Mouse (Mus musculus) c-Kit-negative CD71-positive TER-119-positive erythroid progenitor cells, embryonic 14.5 days (primary cell): ENCODE results near the gene Kdsr.

Experiments
- DNase-seq: peaks from one replicate; pipeline ENCODE4 v3.0.0-alpha.2; 2013; ENCODE audit warnings: low read depth, low spot score

Kdsr gene

DNA sequence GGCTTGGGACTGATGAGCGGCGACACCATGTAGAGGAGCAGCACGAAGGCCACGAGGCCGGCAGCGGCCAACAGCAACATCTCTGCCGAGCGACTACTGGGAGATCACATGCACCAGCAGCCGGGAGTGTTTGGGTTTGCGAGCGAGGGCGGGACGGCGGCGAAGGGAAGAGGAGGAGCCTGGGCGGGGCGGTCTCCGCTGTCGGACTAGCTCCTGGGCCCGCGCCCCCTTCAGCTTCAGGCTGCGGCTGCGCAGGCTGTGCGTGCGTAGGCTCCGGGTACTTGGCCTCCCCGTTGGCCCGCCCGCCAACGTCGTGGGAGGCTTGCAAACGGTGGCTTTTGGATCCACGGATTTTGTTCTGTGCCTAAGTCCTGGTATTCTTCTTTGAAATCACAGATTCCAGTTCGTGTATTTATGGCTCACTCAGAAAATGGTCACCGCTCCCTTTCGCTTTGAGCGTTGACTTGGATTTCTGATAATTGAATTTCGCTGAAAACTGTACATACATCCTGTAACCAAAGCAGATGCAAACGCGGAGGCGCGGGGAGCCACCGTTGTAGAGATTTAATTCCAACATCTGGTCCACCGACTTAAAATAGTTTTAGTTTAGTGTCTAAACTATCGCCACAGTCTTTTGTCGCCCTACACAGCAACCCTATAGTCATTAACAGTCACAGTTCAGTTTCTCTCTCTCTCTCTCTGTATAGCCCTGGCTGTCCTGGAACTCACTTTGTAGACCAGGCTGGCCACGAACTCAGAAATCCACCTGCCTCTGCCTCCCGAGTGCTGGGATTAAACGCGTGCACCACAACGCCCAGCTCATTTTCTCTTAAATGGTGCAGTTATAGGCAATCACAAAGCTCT is at the start of gene Kdsr:
Gene Kdsr, minus strand, starts transcription at position 156 of the 864 bp plus-strand sequence.
- peak; percentile 73 for DNase-seq

DNA sequence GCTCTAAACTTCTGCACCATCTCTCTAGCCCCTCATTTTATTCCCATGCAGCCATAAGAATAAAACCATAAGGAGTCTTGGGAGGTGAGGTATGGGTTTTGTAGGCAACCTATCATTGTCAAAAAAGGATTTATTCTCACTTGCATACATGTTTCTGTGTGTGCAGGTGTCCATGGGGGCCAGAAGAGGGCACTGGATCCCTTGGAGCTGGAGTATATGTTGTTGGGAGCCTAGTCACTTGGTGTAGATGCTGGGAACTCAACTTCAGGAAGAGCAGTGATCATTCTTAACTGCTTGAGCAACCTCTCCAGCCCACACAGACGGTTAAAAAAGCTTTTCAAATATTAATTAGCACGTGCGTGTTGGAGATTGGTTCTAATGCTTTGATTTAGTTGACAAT is 40.4 kb upstream of the Kdsr start:
- DNase-seq, result no peak

DNA sequence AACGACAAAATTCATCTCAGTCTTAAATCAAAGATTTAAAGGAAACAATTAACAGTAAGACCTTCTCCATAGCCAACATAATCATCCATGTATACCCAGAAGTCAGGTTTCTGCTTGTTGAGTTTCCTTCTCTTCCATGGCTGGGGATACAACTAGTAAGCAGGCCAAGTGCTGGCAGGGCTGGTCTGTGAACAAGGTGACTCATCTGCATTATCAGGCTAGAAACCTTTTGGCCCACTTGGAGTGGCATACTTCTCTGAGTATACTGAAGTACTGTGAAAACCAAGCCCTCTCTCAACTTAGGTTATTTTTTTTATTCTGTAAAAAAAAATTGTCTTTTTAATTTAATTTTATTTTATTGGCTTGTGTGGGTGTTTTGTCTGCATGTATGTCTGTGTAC is 39.9 kb upstream of the Kdsr start:
- no peak for DNase-seq

DNA sequence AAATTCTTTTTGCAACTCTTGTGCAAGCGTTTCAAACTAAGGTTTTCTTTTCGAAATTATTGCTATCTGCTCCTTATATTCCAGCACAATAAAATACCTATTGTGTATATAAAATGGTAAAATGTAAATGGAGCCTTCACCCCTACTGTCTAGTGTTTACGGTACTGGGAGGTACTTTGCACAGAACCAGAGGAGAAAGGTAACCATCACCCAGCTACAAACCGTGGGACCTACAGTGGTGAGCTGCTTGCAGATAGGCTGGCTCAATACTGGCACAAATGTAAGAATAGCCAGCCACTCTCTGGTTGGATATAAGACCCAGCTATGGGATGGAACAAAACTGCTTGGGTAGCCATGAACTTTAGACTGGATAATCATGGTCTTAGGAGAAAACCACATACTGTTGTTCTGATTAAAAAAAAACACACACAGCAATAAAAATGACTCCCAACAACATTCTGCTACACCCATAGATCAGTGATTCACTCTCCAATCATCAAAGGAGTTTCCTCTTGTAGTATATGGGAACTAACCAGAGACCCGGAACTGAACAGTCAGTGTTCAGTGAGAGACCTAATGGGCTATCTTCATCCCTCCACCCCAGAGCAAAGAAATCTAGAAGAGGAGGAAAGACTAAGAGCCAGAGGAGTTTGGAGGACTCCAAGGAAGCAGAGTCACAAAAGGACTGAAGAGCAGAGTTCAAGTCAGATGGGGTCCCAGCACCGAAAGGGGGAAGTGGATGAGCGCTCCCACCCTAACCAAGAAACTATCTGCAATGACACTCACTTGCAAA is 37.7 kb upstream of the Kdsr start:
- DNase-seq, result no peak

DNA sequence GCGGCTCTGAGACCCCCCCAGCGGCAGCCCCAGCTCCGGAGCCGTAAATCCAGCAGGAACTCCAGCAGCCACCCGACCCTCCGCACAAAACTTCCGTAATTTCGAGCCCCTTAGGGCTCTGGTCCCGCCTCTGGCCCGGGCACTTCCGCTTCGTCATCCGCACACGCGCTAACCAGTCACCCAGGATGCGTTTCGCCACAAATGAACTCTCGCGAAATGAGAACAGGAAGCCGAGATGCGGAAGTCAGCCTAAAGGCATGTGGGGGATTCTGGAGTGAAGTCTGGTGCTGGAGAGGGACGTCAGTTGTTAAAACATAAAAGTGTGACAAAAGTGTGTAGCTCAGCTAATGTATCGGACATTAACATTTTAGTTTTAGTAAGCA is 37.0 kb upstream of the Kdsr start, which contains the start of gene Vps4b:
Gene Vps4b, minus strand, starts transcription at position 187 of the 383 bp plus-strand sequence.
- peak; percentile 88 for DNase-seq

DNA sequence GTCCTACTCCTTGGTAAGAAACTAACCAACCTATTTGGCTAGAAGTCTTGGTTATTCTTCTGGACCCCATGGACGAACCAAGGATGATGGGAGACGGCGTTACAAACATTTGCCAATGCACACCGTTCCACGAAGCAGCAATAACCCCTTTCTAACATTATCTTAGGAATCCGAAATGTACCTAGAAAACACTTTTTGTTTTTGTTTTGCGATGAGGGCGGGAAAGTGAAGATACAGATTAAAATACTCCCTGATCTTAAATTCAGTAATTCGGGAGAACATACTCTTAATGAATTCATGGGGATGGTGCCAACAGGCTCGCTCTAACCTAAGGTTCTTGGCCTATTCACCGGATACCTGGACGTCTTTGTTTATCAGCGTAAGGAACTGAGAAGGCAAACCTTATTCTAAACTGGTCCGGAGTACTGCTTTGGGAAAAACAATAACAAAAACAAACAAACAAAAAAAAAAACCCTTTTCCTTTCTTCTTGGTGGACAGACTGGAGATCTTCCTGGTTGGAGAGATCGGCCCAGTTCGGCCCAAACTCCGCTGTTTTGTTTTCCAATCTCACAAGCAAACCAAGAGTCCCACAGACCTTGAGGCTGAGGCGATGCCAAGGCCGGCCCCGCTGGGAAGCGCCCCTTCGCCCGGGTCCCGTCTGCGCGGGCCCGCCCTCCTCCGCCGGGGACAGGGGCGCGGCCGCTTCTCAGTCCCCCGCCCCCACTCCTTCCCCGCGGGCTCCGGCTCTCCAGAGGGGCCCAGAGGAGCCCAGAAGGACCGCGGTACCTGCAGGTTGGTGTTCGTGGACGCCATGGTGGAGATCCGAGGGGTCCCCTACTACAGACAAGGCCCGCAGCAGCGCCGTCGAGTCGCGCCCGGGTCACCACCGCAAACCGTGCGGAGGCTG is 36.4 kb upstream of the Kdsr start:
- peak; percentile 36 for DNase-seq

DNA sequence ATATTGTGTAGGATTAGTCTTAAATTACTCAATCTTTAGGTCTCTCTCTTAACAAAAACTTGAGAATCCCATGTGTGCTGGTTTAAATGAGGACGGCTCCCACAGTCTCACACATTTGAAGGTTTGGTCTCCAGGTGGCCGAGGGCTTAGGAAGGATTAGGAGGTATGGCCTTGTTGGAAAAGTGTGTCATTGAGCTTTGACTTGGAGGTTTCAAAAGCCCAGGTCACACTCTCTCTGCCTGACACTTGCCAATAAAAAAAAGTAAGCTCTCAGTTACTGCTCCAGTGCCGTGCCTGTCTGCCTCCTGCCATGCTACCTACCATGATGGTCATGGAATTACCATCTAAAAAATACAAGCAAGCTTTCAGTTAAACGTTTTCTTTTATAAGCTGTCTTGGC is 15.4 kb upstream of the Kdsr start:
- no peak for DNase-seq

DNA sequence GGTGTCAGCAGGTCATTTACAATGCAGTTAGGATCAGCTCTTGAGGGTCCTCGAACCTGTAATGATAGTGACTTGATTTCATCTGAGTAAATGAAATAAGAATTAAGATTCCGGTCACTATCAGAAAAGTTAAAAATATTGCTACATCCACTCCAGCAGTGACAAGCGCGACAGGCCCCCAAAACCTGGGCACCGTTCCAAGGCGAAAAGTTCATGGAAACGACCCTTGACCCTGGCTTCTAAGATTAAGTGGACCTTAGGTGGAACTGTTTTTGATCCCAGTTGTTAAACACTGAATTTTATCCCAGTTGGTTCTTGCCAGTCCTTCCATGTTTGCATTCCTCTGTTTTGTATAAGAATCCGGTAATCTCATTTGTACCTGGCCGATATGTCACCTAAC is 14.6 kb upstream of the Kdsr start:
- no peak for DNase-seq

DNA sequence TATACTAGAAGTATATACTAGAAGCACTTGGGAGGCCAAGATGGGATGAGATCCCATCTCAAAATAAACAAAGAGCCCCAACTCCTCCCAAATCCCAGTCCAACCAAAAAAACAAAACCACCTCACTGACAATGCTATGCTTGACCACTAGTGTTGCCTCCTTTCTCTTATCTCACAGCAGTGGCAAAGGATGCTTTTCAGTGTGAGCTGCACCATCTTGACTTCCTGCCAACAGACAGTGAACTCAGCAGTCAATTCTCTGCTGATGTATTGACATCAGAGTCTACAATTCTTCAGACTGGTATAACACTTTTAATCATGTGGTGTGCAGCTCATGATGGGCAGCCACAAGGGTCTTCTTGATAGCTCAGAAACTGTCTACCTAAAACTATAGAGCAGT is 9.2 kb upstream of the Kdsr start:
- DNase-seq, result no peak

DNA sequence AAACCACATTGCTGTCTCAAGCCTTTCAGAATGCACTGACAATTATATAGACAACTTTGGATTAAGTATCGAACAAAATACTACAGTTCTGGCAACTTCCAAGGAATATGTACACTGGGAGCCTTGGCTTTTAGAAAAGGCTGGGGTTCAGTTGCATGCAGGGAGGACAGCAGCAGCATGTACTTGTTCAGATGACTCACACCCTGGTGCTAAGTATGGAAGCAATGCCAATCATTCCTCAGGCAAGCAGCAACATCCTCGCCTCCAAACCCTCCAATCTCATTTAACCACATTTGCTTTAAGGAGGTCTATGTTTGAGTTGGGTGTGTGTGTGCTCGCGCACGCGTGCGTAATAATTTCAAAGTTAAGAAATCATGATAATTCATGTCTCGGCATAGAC is 6.2 kb upstream of the Kdsr start:
- DNase-seq, result no peak

DNA sequence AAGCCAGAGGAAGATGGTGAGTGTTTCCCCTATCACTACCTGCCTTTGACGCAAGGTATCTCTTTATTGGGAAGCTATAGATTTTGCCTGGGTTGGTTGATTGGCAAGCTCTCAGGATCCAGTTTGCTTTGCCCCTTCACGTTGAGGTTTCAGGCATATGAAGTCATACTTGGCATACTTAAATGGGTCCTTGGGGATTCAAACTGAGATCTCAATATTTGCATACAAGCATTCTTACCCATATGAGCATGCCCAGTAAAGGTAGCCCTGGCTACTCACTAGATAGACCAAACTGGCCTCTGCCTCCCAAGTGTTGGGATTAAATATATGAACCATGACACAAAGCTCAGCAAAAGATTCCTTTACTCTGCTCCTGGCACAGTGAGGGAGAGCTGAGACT is 5.3 kb upstream of the Kdsr start:
- DNase-seq, result no peak

DNA sequence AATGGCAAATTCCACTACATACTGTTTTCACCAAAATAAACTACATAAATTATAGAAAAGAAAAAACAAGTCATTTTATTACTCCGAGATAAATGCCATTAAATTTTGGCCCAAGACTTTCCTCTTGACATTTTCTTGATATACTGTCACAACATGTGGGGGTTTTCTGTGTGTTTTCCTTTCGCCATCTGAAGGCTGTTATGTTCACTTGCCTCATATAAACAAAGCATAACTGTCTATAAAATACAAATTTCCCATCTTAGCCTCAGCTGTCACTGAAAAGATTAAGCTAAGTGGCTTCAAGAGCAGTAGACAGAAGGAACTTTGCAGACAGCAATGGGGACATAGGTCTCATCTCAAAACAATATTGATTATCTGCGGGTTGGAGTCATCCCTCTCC is 4.8 kb upstream of the Kdsr start:
- DNase-seq, result no peak

DNA sequence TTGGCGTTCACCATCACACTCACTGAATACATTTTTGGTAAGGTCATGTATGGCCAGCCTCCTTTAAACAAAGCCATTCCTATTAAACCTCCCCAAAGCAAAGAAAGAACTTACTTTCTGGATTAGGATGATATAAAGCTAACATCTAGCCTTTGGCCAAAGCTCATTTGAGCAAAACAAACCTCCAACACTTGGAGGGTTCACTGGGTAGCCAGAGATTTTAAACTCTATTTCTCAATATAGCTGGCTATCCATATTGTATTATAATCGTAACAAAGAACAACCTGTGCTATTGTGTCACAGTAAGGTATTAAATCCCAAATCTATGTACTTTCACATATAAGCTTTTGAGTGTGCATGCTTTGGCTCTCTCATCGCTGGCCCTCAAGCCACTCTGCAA is 1.2 kb upstream of the Kdsr start:
- DNase-seq, result no peak

DNA sequence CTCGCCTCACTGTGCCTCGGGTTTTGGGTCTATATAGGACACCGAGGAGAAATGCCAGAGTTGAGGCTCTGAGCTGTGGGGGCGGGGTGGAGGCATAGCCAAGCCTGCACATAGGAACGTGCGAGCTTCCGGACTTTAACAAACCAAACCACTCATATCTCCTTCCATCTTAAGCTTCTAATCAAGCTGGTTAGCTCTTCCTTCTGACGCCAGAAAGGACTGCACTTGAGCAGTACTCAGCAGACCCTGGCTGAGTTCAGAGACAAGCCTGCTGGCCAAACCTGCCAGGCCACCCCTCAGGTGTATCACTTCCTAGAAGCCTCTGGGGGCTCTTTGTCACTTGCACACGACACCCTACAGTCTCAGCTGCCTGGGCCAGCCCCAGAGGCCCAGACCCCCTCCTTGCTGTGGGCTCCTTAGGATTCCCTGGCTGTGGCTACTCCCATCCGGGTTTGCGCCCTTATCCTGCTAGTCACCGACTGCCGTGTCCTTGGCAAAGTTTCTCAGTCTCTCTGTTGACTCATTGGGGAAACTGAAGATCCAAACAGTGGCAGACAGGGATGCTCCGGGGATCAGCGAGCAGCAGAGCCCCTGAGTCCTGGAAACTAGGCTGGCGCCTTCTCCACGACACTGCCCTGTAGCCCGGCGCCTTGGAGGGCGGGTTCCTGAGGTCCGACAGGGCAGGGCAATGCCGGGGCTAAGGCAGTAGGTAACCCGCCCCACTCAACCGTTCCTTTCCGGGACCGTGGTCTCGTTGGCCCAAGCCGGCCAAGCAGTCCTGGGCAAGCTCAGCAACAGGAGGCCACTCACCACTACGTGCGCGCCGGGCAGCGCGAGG is 574 bp downstream of the Kdsr start:
- DNase-seq, result no peak

DNA sequence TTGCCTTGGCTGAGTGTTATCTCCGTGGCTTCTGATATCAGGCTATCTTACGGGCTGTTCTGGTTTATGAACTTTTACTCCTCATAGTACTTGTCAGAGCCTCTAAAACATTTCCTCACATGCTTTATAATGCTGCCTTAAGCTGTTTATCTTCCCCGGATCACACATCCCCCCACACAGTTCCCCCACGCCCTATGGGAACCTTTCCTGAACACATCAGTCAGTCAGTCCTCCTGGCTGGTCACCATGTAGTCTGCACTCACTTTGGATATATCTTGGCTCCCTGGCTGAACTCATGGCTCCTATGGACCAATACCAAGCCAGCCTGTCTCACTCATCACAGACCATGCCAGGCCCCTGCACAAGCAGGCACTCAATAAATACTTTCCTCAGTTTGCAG is 2.9 kb downstream of the Kdsr start:
- DNase-seq, result no peak

DNA sequence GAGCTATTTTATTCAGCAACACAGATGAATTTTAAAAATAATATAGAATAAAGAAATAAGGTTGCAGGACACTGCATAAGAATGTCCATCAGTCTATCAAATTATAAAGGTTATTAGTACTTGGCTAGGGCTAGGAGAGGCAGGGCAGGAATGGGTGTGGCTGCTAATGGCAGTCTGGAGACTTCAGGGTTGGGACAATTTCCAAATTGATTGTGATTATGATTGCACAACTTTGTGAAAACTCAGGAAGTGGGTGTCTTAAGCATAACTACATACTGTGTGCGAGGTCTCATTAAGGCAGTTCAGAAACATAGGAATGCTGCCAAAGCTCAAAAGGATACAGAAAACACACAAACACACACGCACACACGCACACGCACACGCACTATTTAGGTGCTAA is 7.5 kb downstream of the Kdsr start:
- DNase-seq, result no peak

DNA sequence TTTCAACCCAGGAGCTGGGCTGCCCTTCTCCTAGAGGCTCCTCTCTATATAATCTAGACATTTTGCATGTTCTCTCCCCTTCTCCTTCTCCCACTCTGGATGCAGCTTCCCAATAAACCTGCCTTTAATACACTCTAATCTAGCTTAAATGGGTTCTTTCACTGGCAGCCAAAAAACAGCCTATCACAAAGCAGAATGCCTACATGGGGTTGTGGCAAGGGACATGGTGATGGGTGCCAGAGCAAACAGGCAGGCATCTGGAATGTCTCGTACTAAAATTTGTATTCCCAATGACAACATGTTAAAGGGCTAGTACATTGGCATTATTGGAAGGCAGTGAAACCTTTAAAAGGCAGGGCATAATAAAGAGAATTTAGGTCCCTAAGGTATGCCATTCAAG is 8.9 kb downstream of the Kdsr start:
- DNase-seq, result no peak

DNA sequence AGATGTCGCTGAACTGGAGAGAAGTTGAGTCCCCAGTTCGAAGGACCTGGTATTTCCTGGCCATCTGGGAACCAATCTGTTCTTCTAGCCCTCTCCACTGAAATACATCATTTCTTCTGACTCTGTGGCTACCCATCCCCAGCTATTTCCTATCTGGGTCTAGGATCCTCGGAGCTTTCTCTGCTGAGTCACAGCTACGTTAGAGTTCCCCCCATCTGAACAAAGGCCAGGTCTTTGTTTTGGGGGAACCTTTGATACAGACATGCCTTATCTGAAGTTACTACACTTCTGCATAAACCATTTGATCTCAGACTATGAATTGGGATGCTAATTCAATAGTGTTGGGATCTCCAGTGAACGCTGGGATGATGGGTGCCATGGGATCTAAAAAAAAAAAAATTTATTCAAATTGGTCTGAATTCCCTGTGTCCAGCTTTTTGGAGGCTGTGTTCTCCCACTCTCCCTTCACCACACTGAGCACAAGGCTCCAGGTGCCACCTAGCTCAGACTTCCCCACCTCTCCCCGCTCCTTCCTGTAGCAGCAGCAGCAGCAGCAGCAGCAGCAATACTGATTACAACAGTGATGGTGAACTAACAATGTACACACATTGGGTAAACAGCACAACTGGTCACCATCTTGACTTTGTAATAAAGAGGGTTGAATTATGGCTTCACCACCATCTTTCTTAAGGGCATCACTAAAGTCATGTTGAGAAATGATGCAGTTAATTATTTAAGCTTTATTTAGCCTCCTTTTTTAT is 10.8 kb downstream of the Kdsr start:
- DNase-seq, result no peak

DNA sequence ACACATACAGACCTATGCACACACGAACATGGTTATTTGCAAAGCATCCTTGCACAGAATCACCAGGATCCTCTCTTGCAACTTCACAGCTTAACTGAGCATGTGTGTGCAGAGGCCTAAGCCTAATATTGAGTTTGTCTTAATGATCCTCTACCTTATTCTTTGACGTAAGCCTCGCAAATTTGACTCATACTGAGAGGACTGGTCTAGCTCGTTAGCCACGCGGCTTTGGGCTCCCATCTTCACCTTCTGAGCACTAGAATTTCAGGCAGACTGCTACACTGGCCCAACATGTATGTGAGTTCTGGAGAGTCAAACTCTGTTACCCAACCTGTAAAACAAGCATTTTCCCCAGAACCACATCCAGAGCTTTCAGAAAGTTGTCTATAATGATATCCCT is 16.5 kb downstream of the Kdsr start:
- no peak for DNase-seq

DNA sequence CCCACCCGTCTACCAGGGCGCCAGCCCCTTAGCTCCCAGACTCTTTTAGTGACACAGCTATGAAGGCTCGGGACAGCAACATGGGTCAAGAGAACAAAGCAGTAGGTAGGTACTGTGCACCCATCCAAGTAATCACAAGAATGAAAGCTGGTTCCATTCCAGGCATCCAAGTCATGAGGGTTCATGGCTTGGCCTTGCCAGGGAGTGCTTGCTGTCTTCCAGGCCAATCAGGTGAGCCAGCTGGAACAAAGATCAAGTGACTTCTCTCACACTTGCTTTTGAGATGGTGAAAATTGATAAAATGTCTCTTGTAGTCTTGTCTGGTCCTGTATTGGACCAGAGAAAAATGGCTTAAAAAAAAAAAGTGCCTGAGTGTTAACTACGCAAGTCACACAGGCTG is 18.8 kb downstream of the Kdsr start:
- no peak for DNase-seq
